Mouse (Mus musculus) cerebellum, adult 11-12 months (tissue): ENCODE data around the gene Hrh1.
"Not testable (repeated sequence)": the region's sequence is repeated elsewhere in the genome, so short reads cannot be mapped to it uniquely, and the experiment has no call there.

ENCODE experiments used
- DNase-seq: peaks from one replicate; pipeline ENCODE4 v3.0.0; 2022

Gene Hrh1

GRCm38 (mm10) chr6:114473541-114473940 lies 75.8 kb downstream of the Hrh1 start:
- DNase-seq = no peak

DNA sequence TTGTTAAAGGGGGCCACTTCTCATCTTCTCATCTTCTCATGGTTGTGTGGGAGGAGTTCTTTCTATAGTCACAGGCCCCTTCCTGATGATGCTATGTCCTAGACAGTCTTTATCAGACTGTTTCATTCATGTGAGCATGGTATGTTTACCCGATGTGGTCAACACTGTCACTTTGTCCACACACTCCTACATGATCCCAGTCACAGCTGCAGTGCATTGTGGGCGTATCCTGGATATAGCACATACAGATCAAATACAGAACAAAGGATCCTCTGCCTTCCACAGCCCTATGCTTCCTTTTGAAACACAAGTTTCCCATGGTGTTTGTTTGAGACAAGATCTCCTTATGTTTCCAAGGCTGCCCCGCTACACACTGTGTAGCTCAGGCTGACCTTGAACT lies 76.3 kb downstream of the Hrh1 start:
- DNase-seq = no peak

DNA sequence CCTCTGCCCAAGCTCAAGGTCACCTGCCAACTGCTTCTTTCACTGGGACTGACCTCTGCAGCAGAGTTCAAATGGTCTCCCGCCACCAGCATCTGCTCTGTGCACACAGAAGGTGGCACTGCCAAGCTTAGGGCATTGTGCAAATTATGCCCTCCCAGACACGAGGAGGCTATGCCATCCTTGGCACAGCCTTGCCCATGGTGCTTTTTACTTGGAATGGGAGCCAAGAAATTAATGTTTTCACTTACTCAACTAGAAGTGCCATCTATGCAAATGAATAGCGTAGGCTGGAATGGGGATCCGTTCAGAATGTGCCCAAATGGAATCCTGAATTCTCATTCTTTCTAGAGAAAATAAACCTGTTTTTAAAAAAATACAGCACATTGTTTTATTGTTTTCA lies 77.2 kb downstream of the Hrh1 start:
- DNase-seq = no peak

GRCm38 (mm10) chr6:114478771-114479170 lies 81.0 kb downstream of the Hrh1 start:
- DNase-seq = no peak

- DNase-seq = no peak
Measured at GRCm38 (mm10) chr6:114479644-114480410, 82.1 kb downstream of the Hrh1 start.

DNA sequence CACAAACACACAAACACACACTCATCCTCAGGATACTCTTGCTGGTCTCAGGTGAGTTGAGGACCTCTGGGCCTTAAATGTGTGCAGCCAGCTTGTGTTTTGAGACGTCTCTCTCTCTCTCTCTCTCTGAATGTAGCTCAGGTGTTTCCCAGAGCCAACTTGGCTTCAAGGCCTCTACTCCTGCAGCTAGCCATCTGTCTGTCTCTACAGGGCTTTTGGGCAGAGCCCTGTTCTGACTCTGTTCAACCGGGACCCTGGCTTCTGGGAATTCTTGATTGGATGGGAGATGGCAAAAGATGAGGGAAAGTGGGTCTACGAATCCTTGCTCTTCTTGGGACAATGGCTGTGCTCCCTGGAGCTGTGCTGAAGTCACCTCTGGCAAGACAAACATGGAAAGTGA lies 91.6 kb downstream of the Hrh1 start:
- peak; percentile 14 for DNase-seq

- DNase-seq = not testable (repeated sequence)
Measured at GRCm38 (mm10) chr6:114492588-114492987, 94.9 kb downstream of the Hrh1 start.

DNA sequence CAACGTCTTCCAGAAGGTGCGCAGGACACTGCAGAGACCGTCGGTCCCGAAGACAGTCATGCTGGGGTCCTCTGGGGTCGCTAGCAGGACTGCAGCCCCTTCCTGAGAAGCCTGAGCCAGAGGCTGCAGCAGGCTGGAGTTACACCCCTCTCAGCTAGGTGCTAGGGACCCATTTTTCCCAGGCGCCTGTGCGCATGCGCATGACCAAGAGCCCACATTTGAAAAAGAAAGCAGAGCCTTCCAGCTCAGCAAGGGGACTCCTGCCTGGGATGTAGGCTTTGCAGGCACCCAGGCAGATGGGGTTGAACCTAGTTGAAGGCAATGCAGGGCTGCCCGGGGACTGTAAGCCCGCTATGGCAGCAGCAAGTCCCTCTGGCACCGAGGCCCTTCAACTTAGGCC lies 97.3 kb downstream of the Hrh1 start:
- DNase-seq = not testable (repeated sequence)

GRCm38 (mm10) chr6:114514038-114514437 lies 116.3 kb downstream of the Hrh1 start:
- not testable (repeated sequence) for DNase-seq

GRCm38 (mm10) chr6:114528709-114529108 lies 131.0 kb downstream of the Hrh1 start:
- DNase-seq = peak; percentile 7
